Mouse (Mus musculus): ENCODE results near the gene Hoxc4.

Hoxc4 gene

GRCm38 (mm10) chr15:103018636-103019035 is at the start of gene Hoxc4:
Gene Hoxc4 (plus strand): TSS chr15:103018934.
- DNase-seq: peak; percentile 36 to 54

GRCm38 (mm10) chr15:102969296-102969695 is 49.4 kb upstream of the Hoxc4 start:
- DNase-seq: no peak

- peak in 1 of 2 experiments; percentile 77 for DNase-seq
Measured at GRCm38 (mm10) chr15:102970740-102971139, 48.0 kb upstream of the Hoxc4 start.

GRCm38 (mm10) chr15:102972254-102972653 is 46.5 kb upstream of the Hoxc4 start:
- DNase-seq: peak in 1 of 2 experiments; percentile 39

- DNase-seq: peak in 1 of 2 experiments; percentile 34
Measured at GRCm38 (mm10) chr15:102972753-102973152, 46.0 kb upstream of the Hoxc4 start.

GRCm38 (mm10) chr15:102975034-102975433 is 43.7 kb upstream of the Hoxc4 start:
- no peak for DNase-seq

GRCm38 (mm10) chr15:102975688-102976111 is 43.0 kb upstream of the Hoxc4 start:
- DNase-seq: peak; percentile 74 to 83

GRCm38 (mm10) chr15:102976171-102976570 is 42.6 kb upstream of the Hoxc4 start, which contains the start of gene Hoxc9:
Gene Hoxc9 (plus strand): TSS chr15:102976439.
- peak; percentile 58 to 73 for DNase-seq

- peak; percentile 63 to 75 for DNase-seq
Measured at GRCm38 (mm10) chr15:102976631-102977422, 41.9 kb upstream of the Hoxc4 start.

GRCm38 (mm10) chr15:102977423-102977974 is 41.2 kb upstream of the Hoxc4 start:
- peak; percentile 42 to 56 for DNase-seq

- DNase-seq: peak in 1 of 2 experiments; percentile 63
Measured at GRCm38 (mm10) chr15:102978615-102979515, 39.9 kb upstream of the Hoxc4 start.

GRCm38 (mm10) chr15:102979936-102980335 is 38.8 kb upstream of the Hoxc4 start:
- no peak for DNase-seq

- DNase-seq: peak; percentile 39 to 48
Measured at GRCm38 (mm10) chr15:102980352-102980751, 38.4 kb upstream of the Hoxc4 start.

- peak; percentile 44 to 60 for DNase-seq
Measured at GRCm38 (mm10) chr15:102980912-102981311, 37.8 kb upstream of the Hoxc4 start.

- peak; percentile 82 to 89 for DNase-seq
Measured at GRCm38 (mm10) chr15:102981379-102982288, 37.1 kb upstream of the Hoxc4 start.

- peak; percentile 55 to 62 for DNase-seq
Measured at GRCm38 (mm10) chr15:102983716-102984115, 35.0 kb upstream of the Hoxc4 start.

- peak; percentile 44 to 60 for DNase-seq
Measured at GRCm38 (mm10) chr15:102984521-102984920, 34.2 kb upstream of the Hoxc4 start.

- DNase-seq: peak; percentile 43 to 62
Measured at GRCm38 (mm10) chr15:102984925-102985324, 33.8 kb upstream of the Hoxc4 start.

GRCm38 (mm10) chr15:102987124-102987833 is 31.5 kb upstream of the Hoxc4 start:
- DNase-seq: peak; percentile 97 to 99

GRCm38 (mm10) chr15:102988078-102988477 is 30.7 kb upstream of the Hoxc4 start:
- no peak for DNase-seq
